Mouse (Mus musculus): ENCODE results near the gene Snx29.

DNA sequence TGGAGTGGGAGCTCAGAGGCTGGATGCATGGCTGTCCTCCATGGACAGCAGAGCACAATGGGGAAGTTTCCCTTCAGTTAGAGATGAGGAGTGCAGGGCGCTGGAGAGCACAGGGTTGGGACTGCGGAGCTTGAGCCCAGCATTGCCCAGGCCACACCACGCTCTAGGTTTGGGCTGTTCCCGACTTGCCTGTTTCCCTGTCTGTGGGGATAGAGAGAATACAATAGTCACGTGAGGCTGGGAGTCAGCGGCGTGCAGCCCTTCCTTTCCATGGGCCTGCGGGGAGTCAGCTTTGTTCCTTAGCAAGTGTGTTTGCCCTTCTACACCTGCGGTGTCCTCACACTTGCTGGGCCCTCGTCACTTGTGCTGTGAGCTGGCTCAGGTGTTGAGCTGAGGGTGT is 37.2 kb downstream of the Snx29 start:
- TF ChIP-seq POU5F1 (IDR thresholded peaks at IDR 0.05; ENCODE audit: borderline replicate concordance, low read length) (no peak), CTCF (conservative IDR thresholded peaks at IDR 0.05; ENCODE audit: low read length) (no peak)

All from E14TG2a.4 (cell line).